Mouse (Mus musculus) bone marrow macrophage, adult 2 months (primary cell): Measurements from ENCODE around the gene Trappc3. TPM values are rescaled to one million over a fixed set of nuclear protein-coding genes. Genes with fewer than 3 reads are reported as not detected.

Experiments
- H3K27ac ChIP-seq: 2 replicates; pipeline ENCODE4 v1.5.1; 2012; ENCODE audit warnings: low read depth, low read length; ENCODE audit not compliant: insufficient read depth
- H3K4me1 ChIP-seq: 2 replicates; pipeline ENCODE4 v1.6.1; 2012; ENCODE audit warnings: low read length; ENCODE audit not compliant: control insufficient read depth, insufficient read depth
- H3K4me3 ChIP-seq: 2 replicates; pipeline ENCODE4 v1.5.1; 2012; ENCODE audit warnings: mild to moderate bottlenecking, low read length, moderate library complexity; ENCODE audit not compliant: insufficient read depth
- CTCF ChIP-seq: IDR thresholded peaks from 2 replicates; pipeline ENCODE4 v1.5.1; 2012; ENCODE audit warnings: low read depth, mild to moderate bottlenecking, low read length, moderate library complexity
- POLR2A ChIP-seq: IDR thresholded peaks from 2 replicates; pipeline ENCODE4 v1.6.1; 2012; ENCODE audit warnings: mild to moderate bottlenecking, low read depth, low read length, borderline replicate concordance
- polyA plus RNA-seq: library from polyadenylated mRNA; stranded (reverse); fragments of >200 nt; gene quantifications from 2 replicates; pipeline ENCODE4 v1.2.4, GENCODE M21; 2012; ENCODE audit not compliant: missing spikeins, insufficient read depth, insufficient read length

Gene Trappc3
- polyA plus RNA-seq, 1 experiment = 79.6 TPM

DNA sequence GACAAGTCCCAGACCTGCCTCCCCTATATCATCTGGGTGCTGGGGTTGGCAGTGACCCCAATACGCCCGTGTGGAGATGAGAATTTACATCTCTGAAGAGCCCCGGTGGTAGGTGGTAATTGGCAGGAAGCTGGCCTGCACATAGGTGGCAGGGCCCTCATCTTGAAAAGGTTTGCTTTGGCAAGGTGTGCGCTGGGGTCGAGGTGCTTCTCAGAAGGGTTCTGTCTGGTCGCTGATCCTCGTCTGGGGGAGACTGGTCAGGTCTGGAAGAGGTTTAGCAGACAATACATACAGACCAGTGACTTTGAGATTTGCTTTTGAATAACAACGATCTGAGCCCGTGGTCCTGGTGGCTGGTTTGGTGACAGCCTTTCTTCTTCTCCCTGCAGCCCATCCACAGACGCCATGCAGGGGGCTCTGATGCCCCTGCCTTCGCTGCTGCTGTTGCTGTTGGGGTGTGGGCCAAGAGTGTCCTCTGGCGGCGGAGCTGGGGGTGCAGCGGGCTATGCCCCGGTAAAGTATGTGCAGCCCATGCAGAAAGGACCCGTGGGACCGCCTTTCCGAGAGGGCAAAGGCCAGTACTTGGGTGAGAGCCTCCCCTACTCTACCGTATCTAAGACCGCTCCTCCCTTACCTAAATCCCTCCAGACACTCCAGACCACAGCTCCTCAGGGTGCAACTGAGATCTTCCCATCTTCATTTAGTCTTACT is 47.2 kb downstream of the Trappc3 start:
- Histone ChIP-seq H3K27ac (no peak overlapping the region), H3K4me3 (no peak overlapping the region), H3K4me1 (peaks cover 5% of the 10 kb centered on the region; the same call in 1 of the 2 replicates)
- TF ChIP-seq CTCF = no peak
- TF ChIP-seq POLR2A = no peak

DNA sequence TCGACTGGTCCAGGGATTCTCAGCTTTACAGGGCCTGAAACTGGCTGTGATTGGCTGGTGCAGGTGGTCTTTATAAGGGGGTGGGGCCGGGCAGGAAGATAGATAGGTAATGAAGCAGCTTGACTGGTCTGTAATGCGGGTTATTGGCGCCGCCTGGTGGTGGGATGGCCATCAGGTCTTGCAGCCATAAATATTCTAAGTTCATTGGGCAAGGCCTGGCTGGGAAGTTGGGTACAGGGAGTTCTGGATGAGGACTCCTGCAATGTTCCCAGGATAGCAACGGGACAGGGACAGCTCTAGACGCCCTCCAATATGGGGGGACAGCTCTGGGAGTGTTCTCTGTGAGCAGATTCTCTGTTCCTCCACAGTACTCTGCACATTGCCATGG is 47.8 kb downstream of the Trappc3 start:
- Histone ChIP-seq H3K4me3 (no peak overlapping the region), H3K4me1 (peaks cover 5% of the 10 kb centered on the region; the same call in 1 of the 2 replicates), H3K27ac (no peak overlapping the region)
- TF ChIP-seq CTCF (peak; percentile 87), POLR2A (no peak)

- Histone ChIP-seq H3K4me3 (no peak overlapping the region), H3K27ac (no peak overlapping the region), H3K4me1 (peaks cover 3% of the 10 kb centered on the region; the same call in 1 of the 2 replicates)
- no peak for TF ChIP-seq POLR2A
- TF ChIP-seq CTCF = no peak
Measured at GRCm38 (mm10) chr4:126310344-126310743, 48.2 kb downstream of the Trappc3 start.

DNA sequence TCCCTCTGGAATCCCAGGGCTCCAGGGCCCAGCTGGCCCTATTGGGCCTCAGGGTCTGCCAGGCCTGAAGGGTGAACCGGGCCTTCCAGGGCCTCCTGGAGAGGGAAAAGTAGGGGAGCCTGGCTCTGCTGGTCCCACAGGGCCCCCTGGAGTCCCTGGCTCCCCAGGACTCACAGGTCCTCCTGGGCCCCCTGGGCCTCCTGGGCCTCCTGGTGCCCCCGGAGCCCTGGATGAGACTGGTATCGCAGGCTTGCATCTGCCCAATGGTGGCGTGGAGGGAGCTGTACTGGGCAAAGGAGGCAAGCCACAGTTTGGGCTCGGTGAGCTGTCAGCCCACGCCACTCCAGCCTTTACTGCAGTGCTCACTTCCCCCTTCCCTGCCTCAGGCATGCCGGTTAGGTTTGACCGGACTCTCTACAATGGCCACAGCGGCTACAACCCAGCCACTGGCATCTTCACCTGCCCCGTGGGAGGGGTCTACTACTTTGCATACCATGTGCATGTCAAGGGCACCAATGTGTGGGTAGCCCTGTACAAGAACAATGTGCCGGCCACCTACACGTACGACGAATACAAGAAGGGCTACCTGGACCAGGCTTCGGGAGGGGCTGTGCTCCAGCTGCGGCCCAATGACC is 49.6 kb downstream of the Trappc3 start:
- no peaks in the 10 kb centered on the region for H3K4me1 ChIP-seq
- H3K27ac ChIP-seq = no peak overlapping the region
- no peak for TF ChIP-seq CTCF
- no peak for TF ChIP-seq POLR2A
- H3K4me3 ChIP-seq = no peak overlapping the region

DNA sequence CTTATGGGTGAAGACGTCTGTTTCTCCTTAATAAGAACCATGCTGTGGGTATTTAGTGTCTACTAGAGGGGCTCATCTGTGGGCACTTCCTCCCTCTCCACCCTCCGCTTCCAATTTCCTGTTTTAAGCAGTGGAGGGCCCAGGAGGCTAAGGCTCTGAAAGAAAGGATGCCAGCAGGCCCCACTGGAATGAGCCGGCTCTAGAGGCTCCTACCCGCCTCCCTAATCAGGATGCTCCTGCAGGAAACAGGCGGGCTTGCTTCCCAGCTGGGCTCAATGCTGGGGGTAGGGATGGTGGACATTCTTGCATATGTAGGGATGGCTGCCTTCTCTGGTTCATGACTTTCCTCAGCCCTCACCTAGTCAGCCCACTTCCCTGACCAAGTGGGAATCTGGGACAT is 51.1 kb downstream of the Trappc3 start:
- no peak overlapping the region for H3K27ac ChIP-seq
- H3K4me3 ChIP-seq = no peak overlapping the region
- TF ChIP-seq POLR2A = no peak
- TF ChIP-seq CTCF = no peak
- no peaks in the 10 kb centered on the region for H3K4me1 ChIP-seq

- no peaks in the 10 kb centered on the region for H3K4me1 ChIP-seq
- H3K27ac ChIP-seq = no peak overlapping the region
- TF ChIP-seq CTCF = no peak
- no peak for TF ChIP-seq POLR2A
Measured at GRCm38 (mm10) chr4:126314393-126314792, 52.3 kb downstream of the Trappc3 start.

DNA sequence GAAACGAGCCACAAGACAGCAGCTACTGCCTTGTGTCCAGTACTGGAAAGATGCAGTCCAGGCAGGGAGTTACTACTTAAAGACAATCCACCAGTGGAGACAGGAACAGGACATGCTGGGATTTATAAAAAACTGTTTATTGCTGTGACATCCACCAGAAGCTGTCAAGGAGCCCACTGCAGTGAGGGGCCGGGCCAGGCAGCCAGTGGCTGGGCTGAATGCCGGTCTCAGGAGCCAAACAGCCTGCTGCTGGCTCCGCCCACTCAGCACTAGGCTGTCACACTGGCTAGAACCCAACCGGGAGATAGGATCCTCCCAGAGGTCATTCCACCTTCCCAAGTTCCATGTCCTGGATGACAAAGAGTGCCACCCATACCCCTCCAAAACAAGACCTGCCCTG is 53.8 kb downstream of the Trappc3 start:
- no peak for TF ChIP-seq CTCF
- H3K4me3 ChIP-seq = no peak overlapping the region
- peaks cover 7% of the 10 kb centered on the region for H3K4me1 ChIP-seq
- no peak overlapping the region for H3K27ac ChIP-seq

More at GRCm38 (mm10) chr4:126314393-126314792, 52.3 kb downstream of the Trappc3 start:
- no peak overlapping the region for H3K4me3 ChIP-seq

- H3K4me1 ChIP-seq = peaks cover 7% of the 10 kb centered on the region
Measured at GRCm38 (mm10) chr4:126316443-126317040, 54.4 kb downstream of the Trappc3 start.

GRCm38 (mm10) chr4:126319806-126320205 is 57.7 kb downstream of the Trappc3 start:
- no peak for TF ChIP-seq CTCF
- TF ChIP-seq POLR2A = no peak
- peaks cover 7% of the 10 kb centered on the region for H3K4me1 ChIP-seq
- no peak overlapping the region for H3K27ac ChIP-seq
- no peak overlapping the region for H3K4me3 ChIP-seq

More at GRCm38 (mm10) chr4:126316443-126317040, 54.4 kb downstream of the Trappc3 start:
- Histone ChIP-seq H3K27ac (no peak overlapping the region), H3K4me3 (no peak overlapping the region)
- no peak for TF ChIP-seq POLR2A
- TF ChIP-seq CTCF = no peak
